Mouse (Mus musculus): ENCODE results near the gene Cpxm1.
A peak's percentile ranks its signal among the peaks of the same experiment; 100 is the strongest.
"Not testable (repeated sequence)": the region's sequence is repeated elsewhere in the genome, so short reads cannot be mapped to it uniquely, and the experiment has no call there.

The Cpxm1 gene

DNA sequence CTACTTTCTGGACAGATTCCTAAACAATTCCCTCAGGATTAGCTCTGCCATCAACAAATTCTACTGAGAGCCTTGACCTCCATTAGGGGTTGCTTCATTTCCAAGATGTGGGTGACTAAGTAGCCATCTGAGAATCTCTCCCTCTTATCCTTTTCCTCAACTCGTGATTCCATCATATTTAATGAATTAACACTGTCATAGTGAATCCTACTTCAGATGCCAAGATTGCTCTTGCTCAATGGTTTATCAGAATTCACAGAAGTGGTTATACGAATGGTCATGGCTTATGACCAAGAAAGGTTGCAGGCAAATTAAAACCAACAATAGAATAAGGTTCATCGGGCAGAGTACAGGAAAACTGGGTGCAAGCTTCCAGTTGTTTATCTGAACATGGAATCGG lies 4.5 kb upstream of the Cpxm1 start:
- DNase-seq (ENCODE audit: low spot score in 2 of 2): no peak

DNA sequence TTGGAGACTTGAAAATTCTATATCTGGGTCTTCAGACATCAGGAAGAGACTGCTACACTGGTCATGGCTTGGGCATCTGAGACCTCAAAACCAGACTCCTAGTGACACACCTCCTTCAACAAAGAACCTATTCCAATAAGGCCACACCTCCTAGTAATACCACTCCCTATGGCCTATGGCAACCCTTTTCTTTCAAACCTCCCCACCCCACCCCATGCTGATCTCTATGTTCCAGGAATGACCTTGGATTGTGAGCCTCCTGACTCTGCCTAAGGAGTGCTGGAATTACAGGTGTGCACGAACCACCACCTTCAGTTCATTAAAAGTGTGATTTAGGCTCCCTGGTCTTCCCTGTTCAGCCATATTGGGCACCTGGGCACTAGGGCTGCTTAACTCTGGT lies 2.7 kb upstream of the Cpxm1 start:
- no peak for DNase-seq (ENCODE audit: low spot score in 2 of 2)

DNA sequence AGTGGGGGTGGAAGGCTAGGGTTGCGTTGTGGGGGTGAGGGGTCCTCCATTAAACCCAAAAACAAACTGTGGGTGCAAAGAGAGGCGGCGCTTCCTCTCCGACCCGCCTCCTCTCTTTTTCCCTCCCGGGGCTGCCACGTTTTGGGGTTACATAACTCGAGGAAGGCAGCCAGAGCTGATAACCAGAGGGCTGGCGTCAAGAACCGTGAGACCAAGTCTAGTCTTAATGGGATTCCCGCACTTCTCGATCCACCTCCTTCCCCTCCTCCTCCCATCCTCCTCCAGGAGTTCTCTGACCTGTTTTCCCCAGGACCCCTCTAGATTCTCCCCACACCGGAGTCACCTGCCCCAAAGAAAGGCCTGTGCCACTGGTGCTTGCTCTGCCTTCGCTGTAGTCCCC lies 717 bp upstream of the Cpxm1 start:
- no peak for DNase-seq (ENCODE audit: low spot score in 2 of 2)

DNA sequence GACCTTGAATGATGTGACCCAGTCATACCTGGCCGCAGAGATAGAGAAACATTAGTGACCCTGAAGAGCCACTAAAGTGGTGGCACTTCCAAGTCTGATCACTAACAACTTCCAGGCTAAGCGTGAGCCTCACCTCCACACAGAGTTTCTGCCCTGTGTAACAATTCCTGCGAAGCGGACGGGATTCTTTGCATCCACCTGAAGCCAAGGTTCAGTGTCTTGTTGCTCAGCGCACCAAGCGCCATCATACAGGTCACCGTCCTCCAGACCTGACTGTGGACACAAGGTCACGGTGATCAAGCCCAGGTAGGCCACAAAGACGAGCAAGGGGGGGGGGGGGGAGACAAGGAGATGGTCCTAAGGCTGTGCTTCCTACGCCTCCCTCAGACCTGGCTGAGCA lies 1.7 kb downstream of the Cpxm1 start:
- DNase-seq (ENCODE audit: low spot score in 2 of 2): no peak

DNA sequence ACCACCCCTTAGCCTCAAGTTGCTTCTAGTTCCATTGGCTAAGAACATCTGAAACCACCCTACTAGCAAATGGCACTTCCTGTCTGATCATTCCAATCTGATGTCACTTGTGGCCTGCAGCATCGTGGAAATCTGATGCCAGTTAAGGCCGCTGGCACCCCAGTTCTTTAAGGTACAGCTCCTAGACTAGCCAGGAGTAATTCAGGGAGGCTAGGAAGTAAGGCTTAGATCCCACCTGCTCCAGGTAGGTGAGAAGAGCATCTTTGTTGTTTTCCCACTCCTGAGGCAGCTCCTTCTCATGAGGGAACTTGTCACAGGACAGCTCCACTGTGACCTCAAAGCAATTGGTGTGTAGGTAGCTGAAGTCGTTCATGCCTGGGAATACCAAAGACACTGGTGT lies 4.5 kb downstream of the Cpxm1 start:
- DNase-seq (ENCODE audit: low spot score in 2 of 2): no peak

DNA sequence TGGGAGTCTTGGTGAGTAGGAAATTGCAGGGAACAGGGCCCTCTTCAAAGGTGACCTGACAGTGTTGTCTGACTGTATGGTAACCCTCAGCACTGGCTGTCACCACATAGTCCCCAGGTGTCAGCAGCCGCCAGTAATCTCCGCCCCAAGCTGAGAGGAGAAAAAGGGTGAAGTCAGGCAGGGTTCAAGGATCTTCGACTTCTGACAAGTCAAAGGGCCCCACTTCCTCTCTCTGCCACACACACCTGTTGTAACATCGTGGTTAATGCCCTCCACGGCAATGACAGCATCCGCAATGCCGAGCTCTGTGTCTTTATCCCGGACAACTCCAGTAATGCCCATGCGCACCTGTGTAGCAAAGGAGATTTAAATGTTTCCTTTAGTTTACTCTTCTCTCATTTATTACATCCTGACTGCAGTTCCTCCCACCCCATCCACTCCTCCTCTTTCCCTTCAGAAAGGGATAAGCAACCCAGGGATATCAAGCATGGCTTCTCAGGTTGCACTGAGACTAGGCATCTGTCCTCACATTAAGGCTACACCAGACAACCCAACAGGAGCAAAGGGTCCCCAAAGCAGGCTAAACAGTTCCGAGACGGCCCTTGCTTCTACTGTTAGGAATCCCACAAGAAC lies 6.3 kb downstream of the Cpxm1 start:
- no peak for DNase-seq (ENCODE audit: low spot score in 2 of 2)

DNA sequence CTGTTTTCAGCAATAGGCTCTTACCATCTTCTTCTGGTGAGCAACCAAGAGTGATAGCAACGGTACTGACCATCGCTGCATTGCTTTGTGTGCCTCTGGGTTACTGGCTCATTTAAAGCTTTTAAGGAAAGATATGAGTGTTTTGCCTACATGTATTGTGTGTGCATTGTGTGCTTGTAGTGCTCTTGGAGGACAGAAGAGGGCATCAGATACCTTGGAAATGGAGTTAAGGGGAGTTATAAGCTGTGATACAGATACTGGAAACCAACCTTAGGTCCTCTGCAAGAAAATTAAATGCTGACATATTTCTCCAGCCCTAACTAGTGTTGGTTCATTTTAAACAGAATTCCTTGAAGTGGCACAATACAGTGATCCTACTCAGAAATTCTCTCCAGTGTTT lies 8.6 kb downstream of the Cpxm1 start:
- DNase-seq (ENCODE audit: low spot score in 2 of 2): no peak

DNA sequence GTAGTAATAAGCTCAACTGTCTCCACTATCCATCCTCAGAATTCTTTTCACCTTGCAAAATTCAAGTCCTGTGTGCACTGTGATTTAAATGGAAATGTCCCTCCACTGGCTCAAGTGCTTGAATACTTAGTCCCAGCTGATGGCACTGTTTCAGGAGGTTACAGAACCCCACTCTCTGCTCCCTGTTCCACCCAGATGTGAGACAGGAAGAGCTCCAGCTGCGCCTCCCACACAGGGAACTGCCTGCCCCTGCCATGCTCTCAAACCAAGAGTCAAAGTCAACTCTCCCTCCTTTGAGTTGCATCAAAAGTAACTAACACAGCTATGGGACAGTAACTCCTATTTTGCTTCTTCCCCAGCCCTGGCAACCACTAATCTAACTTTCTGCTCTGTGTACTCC lies 11.2 kb downstream of the Cpxm1 start:
- DNase-seq (ENCODE audit: low spot score in 2 of 2): no peak

DNA sequence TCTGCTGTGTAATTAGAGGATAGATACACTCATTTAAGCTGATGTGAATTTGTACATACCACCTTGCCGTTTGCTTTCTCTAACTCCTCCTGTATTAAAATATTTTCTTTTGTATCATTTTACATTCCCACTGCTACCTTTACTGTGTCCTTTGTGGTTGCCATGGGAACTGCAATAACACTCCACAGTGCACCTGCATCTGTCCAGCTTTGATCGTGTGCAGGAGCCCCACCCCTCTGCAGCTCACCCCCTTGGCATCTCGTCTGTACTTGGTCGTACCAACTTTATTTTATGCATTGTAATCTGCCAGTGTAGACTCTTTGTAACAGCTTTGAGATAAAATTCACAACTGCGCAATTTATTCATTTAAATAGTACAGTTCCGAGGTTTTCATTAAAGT lies 13.5 kb downstream of the Cpxm1 start:
- DNase-seq (ENCODE audit: low spot score in 2 of 2): no peak

DNA sequence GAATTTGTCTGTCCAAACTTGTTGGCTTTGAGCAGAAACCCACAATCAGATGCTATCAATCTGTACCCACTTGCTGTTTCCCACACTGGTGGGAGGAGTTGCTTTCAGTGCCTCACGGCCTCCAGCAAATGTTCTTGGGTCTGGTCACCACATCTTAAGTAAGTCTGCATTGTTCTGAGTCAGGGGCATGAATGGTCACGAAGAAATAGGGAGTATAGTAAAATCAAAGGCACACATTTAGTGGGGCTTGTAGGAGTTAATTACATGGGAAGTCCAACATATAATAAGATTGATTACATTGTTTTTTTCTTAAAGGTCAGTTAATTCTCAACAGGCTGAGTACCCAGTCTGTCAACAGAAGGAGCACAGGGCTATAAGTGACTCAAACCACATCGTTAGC lies 14.2 kb downstream of the Cpxm1 start:
- DNase-seq (ENCODE audit: low spot score in 2 of 2): no peak

DNA sequence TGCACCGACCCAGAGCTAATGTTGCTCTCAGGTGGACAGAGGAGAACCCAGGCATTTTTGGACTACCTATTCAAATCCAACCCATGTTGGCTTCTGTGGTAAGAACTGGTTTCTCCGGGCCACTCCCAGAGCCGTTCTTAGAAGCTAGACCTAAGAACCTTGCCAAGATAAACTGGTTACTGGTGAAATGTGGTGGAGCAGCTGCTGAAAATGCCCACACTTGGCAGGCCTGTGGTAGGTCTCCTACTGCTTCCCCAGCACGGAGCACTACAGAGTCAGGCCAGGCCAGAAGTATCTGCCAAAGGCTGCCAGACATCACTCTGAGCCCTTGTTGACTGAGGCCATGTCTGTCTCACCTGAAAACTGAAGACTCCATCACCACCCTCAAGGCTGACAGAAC lies 22.4 kb downstream of the Cpxm1 start:
- no peak for DNase-seq (ENCODE audit: low spot score in 2 of 2)

DNA sequence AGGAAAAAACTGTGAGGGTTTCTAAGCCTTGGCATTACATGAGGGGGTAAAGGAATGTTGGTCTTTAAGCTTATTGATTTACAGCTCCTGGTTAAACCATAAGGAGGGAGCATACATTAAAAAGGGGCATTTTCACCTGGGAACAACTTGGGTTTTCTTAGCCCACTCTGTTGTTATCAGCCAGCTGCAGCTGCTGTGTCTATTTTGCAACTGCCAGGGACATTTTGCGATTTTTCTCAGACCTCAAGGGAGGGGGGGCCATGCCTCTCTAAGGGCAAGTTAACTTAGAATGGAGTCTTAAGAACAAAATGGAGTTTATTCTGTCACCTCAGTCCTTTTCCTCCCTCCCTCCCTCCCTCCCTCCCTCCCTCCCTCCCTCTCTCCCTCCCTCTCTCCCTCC lies 24.3 kb downstream of the Cpxm1 start:
- DNase-seq (ENCODE audit: low spot score in 2 of 2): not testable (repeated sequence)

DNA sequence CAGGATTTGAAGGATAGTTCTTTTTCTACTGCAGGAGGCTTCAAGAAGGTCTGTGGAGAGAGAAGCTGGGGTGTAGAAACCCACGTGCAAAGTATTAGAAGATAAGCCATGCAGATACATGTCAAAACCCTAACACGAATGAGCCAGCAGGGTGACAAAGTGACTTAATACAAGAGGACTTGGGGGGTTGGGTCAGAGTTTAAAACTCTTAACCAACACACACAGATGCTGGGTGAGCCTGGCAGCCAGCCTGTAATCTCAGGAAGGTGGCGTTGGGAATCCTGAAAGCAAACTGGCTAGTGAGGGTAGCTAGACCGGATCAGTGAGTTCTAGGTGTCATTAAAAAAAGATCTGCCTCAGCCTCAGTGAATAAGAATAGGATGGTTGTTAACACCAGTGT lies 30.0 kb downstream of the Cpxm1 start:
- no peak for DNase-seq (ENCODE audit: low spot score in 2 of 2)

DNA sequence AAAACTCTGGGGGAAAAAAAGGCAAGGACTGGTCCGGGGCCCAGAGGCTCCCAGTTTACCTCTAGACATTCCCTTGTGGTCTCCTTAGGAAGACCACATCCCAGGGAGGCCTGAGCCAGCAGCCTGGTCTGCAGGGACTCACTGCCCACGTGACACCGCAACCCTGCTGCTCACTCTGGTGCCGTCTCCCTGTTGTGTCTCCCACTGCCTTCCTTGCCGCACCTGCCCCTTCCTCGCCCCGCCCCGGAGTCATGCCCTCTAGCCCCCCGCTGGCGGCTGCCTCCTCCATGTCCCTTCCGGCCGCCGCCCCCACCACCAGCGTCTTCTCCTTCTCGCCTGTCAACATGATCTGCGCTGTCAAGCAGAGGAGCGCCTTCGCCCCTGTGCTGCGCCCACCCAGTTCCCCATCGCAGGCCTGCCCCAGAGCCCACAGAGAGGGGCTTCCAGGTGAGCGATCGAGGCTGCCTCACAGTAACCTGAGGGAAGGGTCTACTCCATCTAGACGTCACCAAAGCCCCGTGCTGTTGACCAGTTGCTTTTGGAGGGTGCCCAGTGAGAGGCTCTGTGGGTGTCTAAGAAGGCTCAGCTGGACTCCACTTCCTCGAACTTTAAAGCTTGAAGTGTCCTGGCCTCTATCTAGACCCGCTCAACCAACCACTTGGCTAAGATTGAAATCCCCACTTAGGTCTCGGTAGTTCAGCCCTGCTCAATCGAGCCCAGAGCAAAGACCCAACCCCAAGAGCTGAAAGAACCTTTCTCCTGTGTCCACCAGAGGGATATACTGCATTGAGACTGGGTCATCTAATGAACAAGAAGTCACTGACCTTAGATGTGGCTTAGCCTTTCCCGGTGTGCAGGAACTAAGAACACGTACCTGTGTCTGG lies 31.9 kb downstream of the Cpxm1 start:
- DNase-seq (ENCODE audit: low spot score in 2 of 2): no peak

DNA sequence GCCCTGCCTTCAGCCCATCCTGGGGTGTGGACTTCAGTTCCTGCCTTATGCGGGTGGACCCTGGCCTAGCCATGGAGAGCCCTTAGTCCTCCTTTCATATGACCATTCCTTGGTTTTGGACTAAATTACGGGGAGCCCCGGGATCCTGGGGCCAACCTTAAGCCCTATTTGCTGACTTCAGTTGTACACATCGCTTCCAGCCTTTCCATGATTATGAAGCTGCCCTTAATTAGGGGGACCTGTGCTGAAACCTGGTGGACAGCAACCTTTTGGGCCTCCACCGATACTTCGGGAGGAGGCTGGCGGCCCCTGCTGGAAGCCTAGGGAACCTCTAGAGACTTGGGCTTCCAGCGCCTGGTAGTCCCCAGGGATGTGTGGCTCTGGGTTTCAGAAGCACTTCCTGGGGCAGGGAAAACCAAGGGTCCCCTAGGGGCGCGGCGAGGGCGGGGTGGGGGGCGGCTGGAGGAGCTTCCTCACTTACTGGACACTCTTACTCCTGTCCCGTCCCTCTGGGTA lies 34.8 kb downstream of the Cpxm1 start:
- peak; percentile 34 to 72 for DNase-seq (ENCODE audit: low spot score in 2 of 2)

DNA sequence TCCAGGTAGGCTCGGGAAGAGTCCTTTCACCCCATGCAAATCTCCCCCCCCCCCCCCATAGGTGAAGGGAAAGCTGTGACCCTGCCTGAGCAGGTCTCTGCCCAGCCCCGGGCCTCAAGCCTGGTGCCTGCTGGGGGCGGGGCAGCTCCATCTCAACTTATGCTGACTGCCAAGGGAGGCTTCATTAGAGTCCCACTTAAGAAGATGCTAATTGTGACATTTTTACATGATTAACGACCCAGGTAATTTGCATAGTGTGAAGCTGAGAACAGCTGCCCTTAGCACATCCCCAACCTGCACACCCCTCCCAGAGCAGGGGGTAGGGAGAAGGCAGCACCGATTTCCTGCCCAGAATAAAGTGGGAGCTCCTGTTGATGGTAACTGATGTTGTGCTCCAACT lies 38.5 kb downstream of the Cpxm1 start:
- no peak for DNase-seq (ENCODE audit: low spot score in 2 of 2)

DNA sequence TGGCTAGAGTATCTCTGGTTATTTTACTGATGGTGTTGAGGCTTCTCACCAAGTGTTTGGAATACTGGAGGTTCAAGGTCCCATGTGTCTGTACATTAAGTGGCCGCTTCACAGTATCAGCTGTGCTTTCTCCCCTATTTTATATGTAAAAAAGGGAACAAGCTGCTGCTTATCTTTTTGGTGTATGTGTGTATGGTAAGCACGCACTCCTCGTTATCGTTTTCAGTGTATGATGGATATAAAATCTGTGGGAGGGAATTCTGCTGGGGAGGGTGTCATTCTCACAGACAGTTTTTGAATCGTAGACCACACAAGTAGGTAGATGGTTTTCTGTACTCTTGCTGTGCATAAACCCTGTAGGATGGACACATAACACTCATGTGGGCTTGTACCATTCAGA lies 39.8 kb downstream of the Cpxm1 start:
- no peak for DNase-seq (ENCODE audit: low spot score in 2 of 2)

DNA sequence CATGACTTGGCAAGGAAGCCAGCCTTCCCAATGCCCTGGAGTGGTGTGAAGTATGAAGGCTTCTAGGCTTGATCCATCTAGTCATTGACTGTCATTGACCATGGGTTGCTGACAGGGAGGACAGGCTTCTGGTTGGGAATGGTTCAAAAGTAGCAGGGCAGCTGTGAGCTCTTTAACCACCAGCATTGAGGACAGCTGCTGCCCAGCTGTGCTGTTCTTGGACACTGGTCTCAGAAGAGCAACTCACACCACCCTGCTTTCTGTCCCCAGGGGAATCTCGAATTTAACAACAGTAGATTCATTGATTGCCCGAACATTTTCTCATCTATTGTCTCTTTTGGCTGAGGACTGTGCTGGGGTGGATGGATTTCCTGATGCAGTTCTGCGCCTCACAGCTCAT lies 43.5 kb downstream of the Cpxm1 start:
- no peak for DNase-seq (ENCODE audit: low spot score in 2 of 2)

DNA sequence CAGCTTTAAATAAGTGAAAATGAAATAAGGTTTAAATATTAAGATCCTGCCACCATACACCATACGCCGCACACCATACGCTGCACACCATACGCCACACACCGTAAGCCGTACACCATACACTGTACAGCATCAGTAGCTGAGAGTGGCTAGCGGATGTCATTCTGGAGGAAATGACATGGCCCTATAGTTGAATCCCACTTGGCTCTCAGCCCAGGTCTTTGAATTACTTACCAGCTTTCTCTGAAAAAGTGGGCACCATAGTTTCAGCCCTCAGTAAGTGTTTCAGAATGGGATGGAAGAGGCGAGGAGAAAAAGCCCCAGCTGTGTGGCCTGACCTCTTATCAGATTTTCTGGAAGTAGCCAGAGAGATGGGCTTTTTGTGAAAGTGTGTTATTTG lies 44.0 kb downstream of the Cpxm1 start:
- DNase-seq (ENCODE audit: low spot score in 2 of 2): no peak

DNA sequence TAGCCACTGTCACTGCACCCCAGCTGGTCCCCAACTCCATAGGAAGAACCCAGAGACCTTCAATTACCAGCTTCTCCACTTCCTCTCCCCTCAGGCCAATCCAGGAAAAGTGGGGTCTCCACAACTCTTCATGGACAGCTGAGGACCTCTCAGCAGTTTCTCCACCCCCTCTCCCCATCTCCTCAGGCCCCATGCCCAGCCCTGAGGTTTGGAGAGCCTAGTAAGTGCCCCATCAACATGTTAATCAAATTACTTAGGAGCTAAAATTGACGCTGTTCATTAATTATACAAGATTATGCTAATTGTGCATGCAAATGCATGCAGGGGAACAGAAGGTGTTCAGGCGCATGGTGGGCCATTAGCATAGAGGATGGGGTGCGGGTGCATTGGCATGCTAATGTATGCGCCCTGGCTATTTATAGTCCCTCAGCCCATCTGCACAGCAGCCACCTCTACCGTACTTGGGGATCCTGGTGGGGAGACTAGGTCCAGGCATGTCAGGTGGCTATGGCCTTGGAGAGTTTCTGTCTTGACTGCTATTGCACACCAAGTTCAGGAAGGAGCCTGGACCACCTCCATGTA lies 45.5 kb downstream of the Cpxm1 start:
- DNase-seq (ENCODE audit: low spot score in 2 of 2): peak in 1 of 2 experiments; percentile 43

DNA sequence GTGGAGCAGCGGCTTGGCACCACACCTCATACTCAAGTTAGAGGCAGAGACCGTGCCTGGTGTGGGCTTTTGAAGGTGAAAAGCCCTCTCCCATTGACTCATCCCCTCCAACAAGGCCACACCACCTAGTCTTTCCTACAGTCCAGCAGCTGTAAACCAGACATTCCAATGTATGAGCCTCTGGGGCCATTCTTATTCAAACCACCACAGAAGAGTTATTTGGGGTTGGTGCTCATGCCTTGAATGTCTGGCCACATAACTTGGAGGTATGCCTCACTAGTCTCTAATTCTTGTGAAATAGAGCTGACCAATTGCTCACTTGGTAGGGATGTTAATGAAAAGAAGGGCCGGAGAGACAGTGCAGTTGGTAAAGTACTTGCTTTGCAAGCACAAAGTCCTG lies 47.0 kb downstream of the Cpxm1 start:
- DNase-seq (ENCODE audit: low spot score in 2 of 2): no peak

DNA sequence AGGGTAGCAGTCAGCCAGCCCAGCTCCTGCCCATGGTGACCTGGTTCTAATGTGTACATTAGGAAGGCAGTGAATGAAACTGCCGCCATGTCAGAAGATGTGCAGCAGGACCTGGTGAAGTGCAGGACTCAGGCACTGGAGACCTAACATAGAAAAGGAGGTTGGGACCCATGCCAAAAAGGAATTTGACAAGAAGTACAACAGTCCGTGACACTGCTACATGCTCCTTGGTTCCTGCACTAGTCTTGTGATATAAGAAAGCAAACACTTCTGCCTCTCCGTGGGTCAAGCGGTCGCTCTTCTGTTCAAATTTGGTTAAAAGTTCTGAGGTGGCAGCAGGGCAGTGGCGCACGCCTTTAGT lies 56.2 kb downstream of the Cpxm1 start:
- DNase-seq (ENCODE audit: low spot score in 2 of 2): peak in 1 of 2 experiments; percentile 47

Data from spleen, postnatal 4 days (tissue).